Mouse (Mus musculus): Measurements from ENCODE around the gene Cx3cl1.
A peak's percentile ranks its signal among the peaks of the same experiment; 100 is the strongest.

The Cx3cl1 gene

GRCm38 (mm10) chr8:94771941-94772670 lies at the start of gene Cx3cl1:
Gene Cx3cl1 (plus strand): TSS chr8:94772009.
- DNase-seq = peak; percentile 94

- no peak for DNase-seq
Observed at GRCm38 (mm10) chr8:94725998-94726397, 45.8 kb upstream of the Cx3cl1 start.

GRCm38 (mm10) chr8:94729301-94729700 lies 42.5 kb upstream of the Cx3cl1 start:
- DNase-seq = no peak

GRCm38 (mm10) chr8:94733821-94734465 lies 37.9 kb upstream of the Cx3cl1 start:
- no peak for DNase-seq

- no peak for DNase-seq
Observed at GRCm38 (mm10) chr8:94734735-94735350, 37.0 kb upstream of the Cx3cl1 start.

GRCm38 (mm10) chr8:94735426-94736094 lies 36.2 kb upstream of the Cx3cl1 start:
- DNase-seq = no peak

GRCm38 (mm10) chr8:94739829-94740228 lies 32.0 kb upstream of the Cx3cl1 start:
- no peak for DNase-seq

- DNase-seq = no peak
Observed at GRCm38 (mm10) chr8:94740591-94740990, 31.2 kb upstream of the Cx3cl1 start.

- no peak for DNase-seq
Observed at GRCm38 (mm10) chr8:94741726-94742125, 30.1 kb upstream of the Cx3cl1 start.

- peak; percentile 18 for DNase-seq
Observed at GRCm38 (mm10) chr8:94744484-94744883, 27.3 kb upstream of the Cx3cl1 start.

GRCm38 (mm10) chr8:94744972-94745371 lies 26.8 kb upstream of the Cx3cl1 start:
- no peak for DNase-seq

GRCm38 (mm10) chr8:94745476-94746184 lies 26.2 kb upstream of the Cx3cl1 start, which contains the start of gene Ccl22:
Gene Ccl22 (plus strand): TSS chr8:94745590.
- DNase-seq = no peak

- no peak for DNase-seq
Observed at GRCm38 (mm10) chr8:94746832-94747231, 25.0 kb upstream of the Cx3cl1 start.

- DNase-seq = no peak
Observed at GRCm38 (mm10) chr8:94748363-94748762, 23.4 kb upstream of the Cx3cl1 start.

- DNase-seq = no peak
Observed at GRCm38 (mm10) chr8:94749942-94750341, 21.9 kb upstream of the Cx3cl1 start.

- DNase-seq = no peak
Observed at GRCm38 (mm10) chr8:94751023-94751849, 20.6 kb upstream of the Cx3cl1 start.

GRCm38 (mm10) chr8:94754006-94754405 lies 17.8 kb upstream of the Cx3cl1 start:
- no peak for DNase-seq

- no peak for DNase-seq
Observed at GRCm38 (mm10) chr8:94754486-94754885, 17.3 kb upstream of the Cx3cl1 start.

GRCm38 (mm10) chr8:94767035-94767434 lies 4.8 kb upstream of the Cx3cl1 start:
- no peak for DNase-seq

GRCm38 (mm10) chr8:94770945-94771344 lies 864 bp upstream of the Cx3cl1 start:
- no peak for DNase-seq

- peak; percentile 65 for DNase-seq
Observed at GRCm38 (mm10) chr8:94773048-94773447, 1.2 kb downstream of the Cx3cl1 start.

GRCm38 (mm10) chr8:94773700-94774171 lies 1.9 kb downstream of the Cx3cl1 start:
- peak; percentile 92 for DNase-seq

Measured in right cerebral cortex, adult 18-20 months (tissue).